Mouse (Mus musculus): ENCODE data around the gene Rgl1. TPM values are rescaled to one million over a fixed set of nuclear protein-coding genes. Genes with fewer than 3 reads are reported as not detected.

Gene Rgl1
- polyA plus RNA-seq, 1 experiment from 2014 or later, result 47.1 TPM

DNA sequence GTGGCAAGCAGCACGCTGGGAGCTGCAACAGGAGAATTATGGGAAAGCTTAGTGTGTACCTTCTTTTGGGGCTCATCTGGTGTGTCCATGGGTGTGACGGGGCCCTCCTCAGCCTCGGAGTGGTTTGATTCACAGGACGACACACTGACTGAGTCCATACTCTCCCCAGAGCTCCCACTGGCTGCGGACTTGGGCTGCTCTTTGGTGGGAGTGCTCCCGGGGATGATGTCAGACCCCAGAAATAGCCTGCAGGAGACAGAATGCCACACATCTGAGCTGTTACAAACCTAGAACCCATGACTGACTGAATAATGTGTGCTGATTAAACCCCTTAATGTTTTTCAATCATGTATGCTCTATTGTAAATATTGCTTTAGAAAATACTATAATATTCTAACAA is 237.9 kb downstream of the Rgl1 start:
- ATAC-seq (ENCODE audit: borderline replicate concordance, extremely low read depth, low FRiP score, low TSS enrichment), result no peak
- H3K27me3 ChIP-seq, result no peaks in the 10 kb centered on the region
- H3K9me3 ChIP-seq, result no peaks in the 10 kb centered on the region
- no peak overlapping the region for H3K4me2 ChIP-seq
- H3K36me3 ChIP-seq, result peaks cover 30% of the 10 kb centered on the region
- H3K27ac ChIP-seq, result no peak overlapping the region
- H3K9ac ChIP-seq, result no peak overlapping the region
- peaks cover 18% of the 10 kb centered on the region; the same call in 1 of the 2 replicates for H3K4me1 ChIP-seq
- H3K4me3 ChIP-seq, result no peak overlapping the region
- 68% methylated on average over 6 of the region's 6 CpGs for WGBS

GRCm38 (mm10) chr1:152526154-152526553 is 240.0 kb downstream of the Rgl1 start:
- Histone ChIP-seq H3K4me1 (no peaks in the 10 kb centered on the region), H3K36me3 (peaks cover 29% of the 10 kb centered on the region), H3K9ac (no peak overlapping the region), H3K9me3 (no peaks in the 10 kb centered on the region), H3K4me3 (no peak overlapping the region), H3K27me3 (no peaks in the 10 kb centered on the region), H3K27ac (no peak overlapping the region), H3K4me2 (no peak overlapping the region)
- WGBS, result 80% methylated on average over 9 of the region's 9 CpGs
- ATAC-seq (ENCODE audit: borderline replicate concordance, extremely low read depth, low FRiP score, low TSS enrichment), result no peak

DNA sequence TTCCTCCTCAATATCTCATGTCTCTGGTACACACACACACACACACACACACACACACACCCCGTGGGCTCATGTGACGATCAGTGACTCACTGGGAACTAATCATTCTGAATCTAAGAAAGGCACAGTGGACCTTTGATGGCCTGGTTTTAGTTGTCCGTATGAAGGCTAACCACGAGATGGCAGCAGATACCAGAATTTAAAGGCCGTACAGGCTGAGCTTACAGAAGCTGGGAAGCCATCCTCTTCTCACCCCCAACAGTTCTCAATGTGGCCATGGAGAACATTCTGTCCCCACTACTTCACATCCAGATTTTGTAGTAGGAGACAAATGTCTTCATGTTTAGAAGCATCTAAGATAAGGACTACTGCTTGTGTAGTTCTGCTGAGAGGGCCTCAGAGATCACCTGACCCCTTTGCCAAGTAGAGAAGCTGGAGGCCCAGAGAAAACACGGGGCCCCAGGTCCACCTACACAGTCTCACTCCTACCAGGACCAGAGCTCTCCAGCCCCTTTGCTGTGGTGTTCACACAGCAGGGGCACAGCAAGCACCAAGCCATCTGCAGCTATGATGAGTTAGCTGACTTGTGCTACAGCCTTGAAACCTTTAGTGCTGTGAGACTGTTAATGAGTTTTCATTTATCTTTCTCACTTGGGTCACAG is 241.0 kb downstream of the Rgl1 start:
- Histone ChIP-seq H3K9ac (no peak overlapping the region), H3K9me3 (no peaks in the 10 kb centered on the region), H3K27ac (no peak overlapping the region), H3K36me3 (peaks cover 35% of the 10 kb centered on the region), H3K27me3 (no peaks in the 10 kb centered on the region), H3K4me3 (no peak overlapping the region), H3K4me2 (no peak overlapping the region), H3K4me1 (no peaks in the 10 kb centered on the region)
- 8% methylated on average over 6 of the region's 6 CpGs for WGBS
- ATAC-seq (ENCODE audit: borderline replicate concordance, extremely low read depth, low FRiP score, low TSS enrichment), result peak; percentile 79; the same call in 1 of the 2 replicates

- WGBS, result 70% methylated on average over 22 of the region's 22 CpGs
- Histone ChIP-seq H3K4me3 (no peak overlapping the region), H3K27ac (no peak overlapping the region), H3K4me2 (no peak overlapping the region), H3K36me3 (peaks cover 35% of the 10 kb centered on the region), H3K9me3 (no peaks in the 10 kb centered on the region), H3K27me3 (no peaks in the 10 kb centered on the region), H3K9ac (no peak overlapping the region), H3K4me1 (no peaks in the 10 kb centered on the region)
- ATAC-seq (ENCODE audit: borderline replicate concordance, extremely low read depth, low FRiP score, low TSS enrichment), result no peak
These were observed 241.9 kb downstream of the Rgl1 start for GRCm38 (mm10) chr1:152524098-152524892.

GRCm38 (mm10) chr1:152523292-152523691 is 242.9 kb downstream of the Rgl1 start:
- H3K9ac ChIP-seq, result no peak overlapping the region
- 43% methylated on average over 11 of the region's 11 CpGs for WGBS

GRCm38 (mm10) chr1:152522226-152522625 is 243.9 kb downstream of the Rgl1 start:
- Histone ChIP-seq H3K36me3 (peaks cover 41% of the 10 kb centered on the region), H3K4me2 (no peak overlapping the region), H3K9ac (no peak overlapping the region), H3K9me3 (no peaks in the 10 kb centered on the region), H3K27me3 (no peaks in the 10 kb centered on the region), H3K4me1 (no peaks in the 10 kb centered on the region), H3K4me3 (no peak overlapping the region), H3K27ac (no peak overlapping the region)
- WGBS, result 88% methylated on average over 3 of the region's 3 CpGs
- ATAC-seq (ENCODE audit: borderline replicate concordance, extremely low read depth, low FRiP score, low TSS enrichment), result no peak

More at GRCm38 (mm10) chr1:152523292-152523691, 242.9 kb downstream of the Rgl1 start:
- Histone ChIP-seq H3K27me3 (no peaks in the 10 kb centered on the region), H3K27ac (no peak overlapping the region), H3K9me3 (no peaks in the 10 kb centered on the region), H3K4me2 (no peak overlapping the region), H3K4me3 (no peak overlapping the region), H3K4me1 (no peaks in the 10 kb centered on the region), H3K36me3 (peaks cover 40% of the 10 kb centered on the region)
- no peak for ATAC-seq (ENCODE audit: borderline replicate concordance, extremely low read depth, low FRiP score, low TSS enrichment)

DNA sequence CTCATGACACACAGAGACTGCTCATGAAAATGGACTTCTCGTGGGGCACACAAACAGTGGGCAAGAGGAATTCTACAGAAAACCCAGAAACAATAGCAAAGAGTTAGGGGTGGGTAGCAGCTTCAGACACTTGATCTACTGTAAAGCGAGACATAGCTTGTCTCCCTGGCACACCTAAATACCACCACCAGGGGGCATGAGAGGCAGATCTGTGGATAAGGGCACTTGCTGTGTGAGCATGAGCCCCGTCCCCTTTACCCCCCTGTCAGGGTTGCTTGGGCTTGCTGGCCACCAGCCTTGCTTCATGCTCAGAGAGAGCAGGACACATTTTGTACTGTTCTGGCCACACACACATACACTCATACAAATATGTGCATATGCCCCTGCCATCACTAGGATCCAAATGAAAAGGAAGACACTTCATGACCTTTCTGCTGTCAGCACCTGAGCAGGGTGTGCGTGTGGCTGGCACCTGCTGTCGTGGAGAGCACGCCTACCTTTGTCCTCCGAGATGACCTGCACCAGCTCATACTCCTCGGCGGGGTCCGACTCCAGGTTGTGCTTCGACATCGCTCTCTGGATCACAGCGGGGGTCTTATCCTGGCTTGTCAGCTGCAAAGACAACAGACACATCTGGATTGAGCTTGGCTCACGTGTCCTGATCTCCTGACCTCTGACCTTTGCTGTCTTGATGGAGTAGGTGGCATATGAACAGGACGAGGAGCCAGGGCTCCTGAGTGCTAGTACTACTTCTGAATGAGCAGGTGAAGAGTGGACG is 245.2 kb downstream of the Rgl1 start:
- Histone ChIP-seq H3K9ac (no peak overlapping the region), H3K36me3 (peaks cover 34% of the 10 kb centered on the region), H3K27ac (no peak overlapping the region), H3K27me3 (no peaks in the 10 kb centered on the region), H3K4me1 (no peaks in the 10 kb centered on the region), H3K4me3 (no peak overlapping the region), H3K9me3 (no peaks in the 10 kb centered on the region), H3K4me2 (no peak overlapping the region)
- 75% methylated on average over 16 of the region's 16 CpGs for WGBS
- ATAC-seq (ENCODE audit: borderline replicate concordance, extremely low read depth, low FRiP score, low TSS enrichment), result no peak

DNA sequence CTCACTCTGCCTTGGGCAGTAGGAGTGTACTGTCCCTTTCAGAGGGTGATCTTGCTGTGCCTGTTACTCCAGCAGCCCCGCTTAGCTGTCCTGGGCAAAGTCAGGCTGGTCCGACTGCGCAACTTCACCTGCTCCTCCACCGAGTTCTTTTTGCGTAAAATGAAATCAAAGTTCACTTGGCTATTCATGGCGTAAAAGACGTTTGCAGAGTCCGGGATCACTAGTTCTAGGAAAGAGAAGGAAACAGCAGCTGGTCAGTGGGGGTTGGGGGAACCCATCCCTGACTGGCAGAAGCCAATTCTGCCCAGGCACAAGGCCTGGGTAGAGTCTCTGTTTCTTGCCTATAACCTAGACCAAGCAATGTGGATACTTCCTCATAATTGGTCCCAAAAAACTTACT is 247.2 kb downstream of the Rgl1 start:
- no peaks in the 10 kb centered on the region for H3K27me3 ChIP-seq
- H3K27ac ChIP-seq, result no peak overlapping the region
- H3K4me3 ChIP-seq, result no peak overlapping the region
- no peaks in the 10 kb centered on the region for H3K9me3 ChIP-seq
- H3K36me3 ChIP-seq, result peaks cover 28% of the 10 kb centered on the region
- no peak overlapping the region for H3K9ac ChIP-seq
- no peak overlapping the region for H3K4me2 ChIP-seq
- no peaks in the 10 kb centered on the region for H3K4me1 ChIP-seq
- no peak for ATAC-seq (ENCODE audit: borderline replicate concordance, extremely low read depth, low FRiP score, low TSS enrichment)
- WGBS, result 86% methylated on average over 8 of the region's 8 CpGs

- ATAC-seq (ENCODE audit: borderline replicate concordance, extremely low read depth, low FRiP score, low TSS enrichment), result no peak
- 48% methylated on average over 4 of the region's 4 CpGs for WGBS
- peaks cover 25% of the 10 kb centered on the region for H3K36me3 ChIP-seq
These were observed 249.0 kb downstream of the Rgl1 start for GRCm38 (mm10) chr1:152517057-152517570.

GRCm38 (mm10) chr1:152514256-152514655 is 251.9 kb downstream of the Rgl1 start:
- no peak overlapping the region for H3K9ac ChIP-seq
- H3K9me3 ChIP-seq, result no peaks in the 10 kb centered on the region
- H3K4me1 ChIP-seq, result no peaks in the 10 kb centered on the region
- 52% methylated on average over 4 of the region's 4 CpGs for WGBS
- peaks cover 10% of the 10 kb centered on the region for H3K36me3 ChIP-seq
- no peak for ATAC-seq (ENCODE audit: borderline replicate concordance, extremely low read depth, low FRiP score, low TSS enrichment)
- H3K27ac ChIP-seq, result no peak overlapping the region
- no peaks in the 10 kb centered on the region for H3K27me3 ChIP-seq
- H3K4me2 ChIP-seq, result no peak overlapping the region
- H3K4me3 ChIP-seq, result no peak overlapping the region

More at GRCm38 (mm10) chr1:152517057-152517570, 249.0 kb downstream of the Rgl1 start:
- Histone ChIP-seq H3K4me1 (no peaks in the 10 kb centered on the region), H3K9ac (no peak overlapping the region), H3K27me3 (no peaks in the 10 kb centered on the region), H3K9me3 (no peaks in the 10 kb centered on the region), H3K4me3 (no peak overlapping the region), H3K4me2 (no peak overlapping the region), H3K27ac (no peak overlapping the region)

DNA sequence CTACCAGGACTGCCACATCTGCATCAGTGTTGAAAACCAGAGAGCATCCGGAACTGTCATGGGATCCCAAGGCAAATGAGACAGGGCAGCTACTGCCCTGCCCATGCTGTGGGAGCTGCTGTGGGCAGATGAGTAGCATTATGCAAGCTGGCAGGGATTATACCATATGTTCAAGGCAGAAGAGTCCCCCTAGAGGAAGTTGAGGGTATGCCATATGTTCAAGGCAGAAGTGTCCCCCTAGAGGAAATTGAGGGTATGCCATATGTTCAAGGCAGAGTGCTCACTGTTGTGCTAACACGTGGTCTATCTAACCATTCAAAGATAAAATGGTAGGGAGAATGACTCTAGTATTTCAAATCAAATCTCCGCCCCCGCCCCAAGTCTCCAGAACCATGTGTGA is 254.9 kb downstream of the Rgl1 start:
- Histone ChIP-seq H3K36me3 (no peaks in the 10 kb centered on the region), H3K4me2 (no peak overlapping the region), H3K27ac (no peak overlapping the region), H3K9me3 (no peaks in the 10 kb centered on the region), H3K9ac (no peak overlapping the region), H3K27me3 (no peaks in the 10 kb centered on the region), H3K4me3 (no peak overlapping the region), H3K4me1 (no peaks in the 10 kb centered on the region)
- 66% methylated on average over 4 of the region's 4 CpGs for WGBS
- no peak; the same call in 1 of the 2 replicates for ATAC-seq (ENCODE audit: borderline replicate concordance, extremely low read depth, low FRiP score, low TSS enrichment)

Data from lung, embryonic 15.5 days (tissue).